Mouse (Mus musculus): ENCODE results near the gene Ermard. TPM values are rescaled to one million over a fixed set of nuclear protein-coding genes. Genes with fewer than 3 reads are reported as not detected.

Gene Ermard
- polyA plus RNA-seq, 1 experiment: 76.2 TPM

GRCm38 (mm10) chr17:15055925-15056324 lies 14.9 kb downstream of the Ermard start:
- Histone ChIP-seq H3K4me1 (ENCODE audit: control insufficient read depth, insufficient read depth, low read length) (no peaks in the 10 kb centered on the region), H3K4me3 (ENCODE audit: low read depth, low read length) (no peak overlapping the region), H3K27me3 (ENCODE audit: control insufficient read depth, insufficient read depth, low read length, poor library complexity, severe bottlenecking) (no peaks in the 10 kb centered on the region), H3K36me3 (ENCODE audit: control insufficient read depth, insufficient read depth, low read length, poor library complexity, severe bottlenecking) (peaks cover 13% of the 10 kb centered on the region; the same call in 1 of the 2 replicates), H3K9me3 (replicated peaks; ENCODE audit: control insufficient read depth, insufficient read depth, low read length, poor library complexity, severe bottlenecking) (0 out of 2 replicates have a peak, but pooled peaks cover 7% of the 10 kb centered on the region), H3K27ac (ENCODE audit: insufficient read depth, low read length) (no peak overlapping the region), H3K9ac (ENCODE audit: low read depth, poor library complexity, severe bottlenecking) (no peak overlapping the region)
- TF ChIP-seq POLR2A (IDR thresholded peaks at IDR 0.05; ENCODE audit: insufficient read depth, low read length) (no peak), CTCF (IDR thresholded peaks at IDR 0.05; ENCODE audit: low read depth, low read length) (no peak), EP300 (IDR thresholded peaks at IDR 0.05; ENCODE audit: insufficient read depth, low read depth, low read length) (no peak)

GRCm38 (mm10) chr17:15058161-15058591 lies 17.2 kb downstream of the Ermard start:
- Histone ChIP-seq H3K27me3 (ENCODE audit: control insufficient read depth, insufficient read depth, low read length, poor library complexity, severe bottlenecking) (no peaks in the 10 kb centered on the region), H3K9ac (ENCODE audit: low read depth, poor library complexity, severe bottlenecking) (no peak overlapping the region), H3K4me1 (ENCODE audit: control insufficient read depth, insufficient read depth, low read length) (no peaks in the 10 kb centered on the region), H3K36me3 (ENCODE audit: control insufficient read depth, insufficient read depth, low read length, poor library complexity, severe bottlenecking) (peaks cover 13% of the 10 kb centered on the region; the same call in 1 of the 2 replicates), H3K4me3 (ENCODE audit: low read depth, low read length) (no peak overlapping the region), H3K27ac (ENCODE audit: insufficient read depth, low read length) (no peak overlapping the region), H3K9me3 (replicated peaks; ENCODE audit: control insufficient read depth, insufficient read depth, low read length, poor library complexity, severe bottlenecking) (0 out of 2 replicates have a peak, but pooled peaks cover 7% of the 10 kb centered on the region)
- no peak for TF ChIP-seq EP300 (IDR thresholded peaks at IDR 0.05; ENCODE audit: insufficient read depth, low read depth, low read length)
- TF ChIP-seq CTCF (IDR thresholded peaks at IDR 0.05; ENCODE audit: low read depth, low read length): no peak
- no peak for TF ChIP-seq POLR2A (IDR thresholded peaks at IDR 0.05; ENCODE audit: insufficient read depth, low read length)

- 0 out of 2 replicates have a peak, but pooled peaks cover 6% of the 10 kb centered on the region for H3K9me3 ChIP-seq (replicated peaks; ENCODE audit: control insufficient read depth, insufficient read depth, low read length, poor library complexity, severe bottlenecking)
- H3K36me3 ChIP-seq (ENCODE audit: control insufficient read depth, insufficient read depth, low read length, poor library complexity, severe bottlenecking): peaks cover 16% of the 10 kb centered on the region; the same call in 1 of the 2 replicates
- no peak for TF ChIP-seq CTCF (IDR thresholded peaks at IDR 0.05; ENCODE audit: low read depth, low read length)
- TF ChIP-seq EP300 (IDR thresholded peaks at IDR 0.05; ENCODE audit: insufficient read depth, low read depth, low read length): no peak
- TF ChIP-seq POLR2A (IDR thresholded peaks at IDR 0.05; ENCODE audit: insufficient read depth, low read length): no peak
- H3K27ac ChIP-seq (ENCODE audit: insufficient read depth, low read length): no peak overlapping the region
- no peaks in the 10 kb centered on the region for H3K4me1 ChIP-seq (ENCODE audit: control insufficient read depth, insufficient read depth, low read length)
- no peak overlapping the region for H3K9ac ChIP-seq (ENCODE audit: low read depth, poor library complexity, severe bottlenecking)
- no peak overlapping the region for H3K4me3 ChIP-seq (ENCODE audit: low read depth, low read length)
- no peaks in the 10 kb centered on the region for H3K27me3 ChIP-seq (ENCODE audit: control insufficient read depth, insufficient read depth, low read length, poor library complexity, severe bottlenecking)
Measured at GRCm38 (mm10) chr17:15059646-15060045, 18.6 kb downstream of the Ermard start.

GRCm38 (mm10) chr17:15060356-15060755 lies 19.3 kb downstream of the Ermard start:
- Histone ChIP-seq H3K4me3 (ENCODE audit: low read depth, low read length) (no peak overlapping the region), H3K9me3 (replicated peaks; ENCODE audit: control insufficient read depth, insufficient read depth, low read length, poor library complexity, severe bottlenecking) (no peaks in the 10 kb centered on the region), H3K27me3 (ENCODE audit: control insufficient read depth, insufficient read depth, low read length, poor library complexity, severe bottlenecking) (no peaks in the 10 kb centered on the region), H3K4me1 (ENCODE audit: control insufficient read depth, insufficient read depth, low read length) (no peaks in the 10 kb centered on the region), H3K27ac (ENCODE audit: insufficient read depth, low read length) (no peak overlapping the region), H3K9ac (ENCODE audit: low read depth, poor library complexity, severe bottlenecking) (no peak overlapping the region), H3K36me3 (ENCODE audit: control insufficient read depth, insufficient read depth, low read length, poor library complexity, severe bottlenecking) (peaks cover 12% of the 10 kb centered on the region; the same call in 1 of the 2 replicates)
- no peak for TF ChIP-seq CTCF (IDR thresholded peaks at IDR 0.05; ENCODE audit: low read depth, low read length)
- TF ChIP-seq EP300 (IDR thresholded peaks at IDR 0.05; ENCODE audit: insufficient read depth, low read depth, low read length): no peak
- TF ChIP-seq POLR2A (IDR thresholded peaks at IDR 0.05; ENCODE audit: insufficient read depth, low read length): no peak

- Histone ChIP-seq H3K27ac (ENCODE audit: insufficient read depth, low read length) (no peak overlapping the region), H3K9ac (ENCODE audit: low read depth, poor library complexity, severe bottlenecking) (no peak overlapping the region), H3K4me1 (ENCODE audit: control insufficient read depth, insufficient read depth, low read length) (no peaks in the 10 kb centered on the region), H3K27me3 (ENCODE audit: control insufficient read depth, insufficient read depth, low read length, poor library complexity, severe bottlenecking) (no peaks in the 10 kb centered on the region), H3K4me3 (ENCODE audit: low read depth, low read length) (no peak overlapping the region), H3K36me3 (ENCODE audit: control insufficient read depth, insufficient read depth, low read length, poor library complexity, severe bottlenecking) (0 out of 2 replicates have a peak, but pooled peaks cover 3% of the 10 kb centered on the region), H3K9me3 (replicated peaks; ENCODE audit: control insufficient read depth, insufficient read depth, low read length, poor library complexity, severe bottlenecking) (no peaks in the 10 kb centered on the region)
- TF ChIP-seq POLR2A (IDR thresholded peaks at IDR 0.05; ENCODE audit: insufficient read depth, low read length) (no peak), CTCF (IDR thresholded peaks at IDR 0.05; ENCODE audit: low read depth, low read length) (peak; percentile 41)
Measured at GRCm38 (mm10) chr17:15065391-15066024, 24.5 kb downstream of the Ermard start.

- no peak overlapping the region for H3K9ac ChIP-seq (ENCODE audit: low read depth, poor library complexity, severe bottlenecking)
Measured at GRCm38 (mm10) chr17:15066066-15066465, 25.1 kb downstream of the Ermard start.

More at GRCm38 (mm10) chr17:15066066-15066465, 25.1 kb downstream of the Ermard start:
- TF ChIP-seq EP300 (IDR thresholded peaks at IDR 0.05; ENCODE audit: insufficient read depth, low read depth, low read length) (0 out of 2 replicates have a peak, but pooled peaks have one; percentile 16), POLR2A (IDR thresholded peaks at IDR 0.05; ENCODE audit: insufficient read depth, low read length) (no peak)
- no peaks in the 10 kb centered on the region for H3K27me3 ChIP-seq (ENCODE audit: control insufficient read depth, insufficient read depth, low read length, poor library complexity, severe bottlenecking)
- H3K36me3 ChIP-seq (ENCODE audit: control insufficient read depth, insufficient read depth, low read length, poor library complexity, severe bottlenecking): 0 out of 2 replicates have a peak, but pooled peaks cover 3% of the 10 kb centered on the region
- H3K9me3 ChIP-seq (replicated peaks; ENCODE audit: control insufficient read depth, insufficient read depth, low read length, poor library complexity, severe bottlenecking): no peaks in the 10 kb centered on the region
- H3K27ac ChIP-seq (ENCODE audit: insufficient read depth, low read length): no peak overlapping the region
- no peak overlapping the region for H3K4me3 ChIP-seq (ENCODE audit: low read depth, low read length)
- H3K4me1 ChIP-seq (ENCODE audit: control insufficient read depth, insufficient read depth, low read length): no peaks in the 10 kb centered on the region

All from ES-Bruce4 (cell line).